Mouse (Mus musculus) lung, postnatal 0 days (tissue): ENCODE measurements around the gene Gramd2.
A peak's percentile ranks its signal among the peaks of the same experiment; 100 is the strongest.

Source experiments
- CTCF ChIP-seq: IDR thresholded peaks from 2 replicates; pipeline ENCODE4 v1.5.1; 2016; ENCODE audit warnings: antibody characterized with exemption, mild to moderate bottlenecking
- EP300 ChIP-seq: IDR thresholded peaks from 2 replicates; pipeline ENCODE4 v1.6.1; 2016; ENCODE audit warnings: antibody characterized with exemption, mild to moderate bottlenecking, control low read depth

DNA sequence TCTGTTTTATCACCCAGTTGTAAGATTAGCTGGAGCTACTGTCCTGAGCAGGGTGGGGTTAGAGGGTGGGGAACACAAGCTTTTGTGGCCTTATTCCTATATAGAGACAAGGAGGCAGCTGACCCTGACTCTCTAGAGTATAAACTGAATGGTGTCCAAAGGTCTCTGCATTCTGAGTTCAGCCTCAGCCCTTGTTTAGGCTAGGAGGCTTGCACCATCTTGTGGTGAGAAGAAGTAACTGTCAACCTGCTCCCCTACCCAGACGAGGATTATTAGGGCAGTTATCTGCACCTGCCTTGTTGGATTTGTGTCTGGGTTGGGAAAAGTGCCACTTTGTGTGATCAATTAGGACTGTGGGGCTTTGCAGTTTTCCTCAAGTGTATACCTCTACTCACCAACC is 1.6 kb upstream of the Gramd2 start:
- no peak for TF ChIP-seq EP300
- peak; percentile 88 for TF ChIP-seq CTCF
